8 mouse cellular contexts compared by ENCODE assay signal in genomic region chr10:34418204-34418756, GRCm38 (mm10). TPM values are rescaled to one million over a fixed set of nuclear protein-coding genes. Genes with fewer than 3 reads are reported as not detected.
A peak's percentile ranks its signal among the peaks of the same experiment; 100 is the strongest.
DNase-seq lines count a peak whose midpoint lies in the region; ATAC-seq lines count a peak whose summit lies in the region.

Gene Nt5dc1 (minus strand): TSS chr10:34418552.

- no peaks in the 10 kb centered on the region for H3K36me3 ChIP-seq in hindbrain, embryonic 16.5 days (ENCODE audit: control insufficient read depth, insufficient read depth, low read length)
- no peaks in the 10 kb centered on the region for H3K36me3 ChIP-seq in macrophage (ENCODE audit: inconsistent target)

- peak; percentile 84 for DNase-seq in WW6 (ENCODE audit: low read depth, low spot score)
- DNase-seq in cerebellum, postnatal 4 days (ENCODE audit: low spot score in 2 of 2): peak; percentile 68 to 90
- DNase-seq in gastrocnemius, adult 18-20 months (ENCODE audit: low spot score): peak; percentile 94
- peak; percentile 91 to 92 for DNase-seq in left cerebral cortex, adult 18-20 months (ENCODE audit: low spot score in 2 of 2)
- peak; percentile 91 for DNase-seq in right cerebral cortex, adult 18-20 months
- DNase-seq in urinary bladder, postnatal 10 days (ENCODE audit: low spot score): peak; percentile 88

- H3K79me2 ChIP-seq in macrophage (ENCODE audit: inconsistent target): peaks cover 35% of the 10 kb centered on the region; the same call in 1 of the 2 replicates

- 0 out of 2 replicates have a peak, but pooled peaks cover 2% of the 10 kb centered on the region for H3K4me1 ChIP-seq in hindbrain, embryonic 16.5 days (ENCODE audit: control insufficient read depth, insufficient read depth, low read depth, low read length)

- WGBS in hindbrain, embryonic 16.5 days: under 1% methylated on average over 41 of the region's 49 CpGs
- 0% methylated on average over 46 of the region's 49 CpGs for WGBS in macrophage (ENCODE audit: missing documents)

- H3K9ac ChIP-seq in hindbrain, embryonic 16.5 days (ENCODE audit: low read depth, low read length): peak within 1 kb of the TSS; percentile 73

- ATAC-seq in hindbrain, embryonic 16.5 days: peak; percentile 99

- H3K4me3 ChIP-seq in hindbrain, embryonic 16.5 days (ENCODE audit: low read length): peak within 1 kb of the TSS; percentile 67
- peak within 1 kb of the TSS; percentile 84 for H3K4me3 ChIP-seq in macrophage (ENCODE audit: inconsistent target)

- H3K27ac ChIP-seq in hindbrain, embryonic 16.5 days (ENCODE audit: low read depth, low read length): peak within 1 kb of the TSS; percentile 60; the same call in 1 of the 2 replicates
- peak within 1 kb of the TSS; percentile 71 for H3K27ac ChIP-seq in macrophage

- no peaks in the 10 kb centered on the region for H3K27me3 ChIP-seq in hindbrain, embryonic 16.5 days (replicated peaks; ENCODE audit: control insufficient read depth, insufficient read depth, low read length)

- no peaks in the 10 kb centered on the region for H3K9me3 ChIP-seq in hindbrain, embryonic 16.5 days (ENCODE audit: control insufficient read depth, low read length)

- peak within 1 kb of the TSS; percentile 80 for H3K4me2 ChIP-seq in hindbrain, embryonic 16.5 days (ENCODE audit: low read length)

RNA-seq across cellular contexts. Expression of gene Nt5dc1, which starts in this region (rescaled TPM):
- 1 to 10 TPM; 4.6 to 5.2 TPM for total RNA-seq in gastrocnemius, adult 18-20 months (2021)
- 2.0 and 2.6 TPM in 2 replicates for polyA plus RNA-seq in hindbrain, embryonic 16.5 days (2015; fragmentation: Nextera tagmentation; extraction: Ambion mirVana)
- 1 to 10 TPM; 2.9 to 3.8 TPM for total RNA-seq in left cerebral cortex, adult 18-20 months (2021)
- 10 to 100 TPM in 24 of 26 experiments, 1 to 10 TPM in 2; 7.8 to 47.7 (median 35.2) TPM for total RNA-seq in macrophage (2018; cell fraction: chromatin; rRNA removed)
- total RNA-seq in macrophage (2018; cell fraction: cytosol; rRNA removed): 10 to 100 TPM; 10.2 to 17.2 (median 14.7) TPM
- total RNA-seq in macrophage (2018; cell fraction: nucleus; rRNA removed): 10 to 100 TPM in 21 of 26 experiments, 1 to 10 TPM in 5; 5.8 to 42.4 (median 22.6) TPM
- polyA plus RNA-seq in macrophage (2018): 10.5 to 17.0 TPM (median 12.2 TPM) in 3 replicates

Comparison
In these comparisons a context has a peak if more than half of its experiments do, and no peak if none do; other contexts are left out.
1. Peak in every context shown above with its lines: DNase-seq, ATAC-seq, H3K4me3 ChIP-seq and H3K27ac ChIP-seq.